Mouse (Mus musculus): Measurements from ENCODE around the gene Trp53inp2. TPM values are rescaled to one million over a fixed set of nuclear protein-coding genes. Genes with fewer than 3 reads are reported as not detected.

Gene Trp53inp2
- total and polyA plus RNA-seq, 3 experiments: 2.7 to 7.0 TPM; not detected in 1

- peak; percentile 28; the same call in 1 of the 2 replicates for TF ChIP-seq MAFK (IDR thresholded peaks at IDR 0.05; ENCODE audit: borderline replicate concordance, low read depth, low read length)
- no peak for TF ChIP-seq GABPA (IDR thresholded peaks at IDR 0.05; ENCODE audit: low read depth, low read length)
- no peak for TF ChIP-seq BHLHE40 (IDR thresholded peaks at IDR 0.05; ENCODE audit: borderline replicate concordance, low read depth, low read length)
Measured at GRCm38 (mm10) chr2:155357686-155358399, 23.0 kb upstream of the Trp53inp2 start (continued).

- Histone ChIP-seq H3K4me3 (ENCODE audit: control insufficient read depth in 1 of 2, insufficient read depth in 1 of 2, low read depth in 2 of 2, low read length in 2 of 2) (no peak overlapping the region), H3K27ac (ENCODE audit: control insufficient read depth, low read depth, low read length) (no peak overlapping the region), H3K9me3 (replicated peaks; ENCODE audit: insufficient read depth, low read length) (no peaks in the 10 kb centered on the region), H3K27me3 (ENCODE audit: control insufficient read depth in 1 of 2, insufficient read depth in 2 of 2, low read length in 2 of 2) (no peaks in the 10 kb centered on the region), H3K4me1 (ENCODE audit: control insufficient read depth in 1 of 2, insufficient read depth in 2 of 2, low read length in 2 of 2) (peaks cover 2 to 14% of the 10 kb centered on the region in 2 experiments; a peak in 3 of 4 replicates), H3K9ac (ENCODE audit: control insufficient read depth, low read depth, low read length, poor library complexity, severe bottlenecking) (no peak overlapping the region), H3K79me2 (ENCODE audit: control insufficient read depth, insufficient read depth, low read length, poor library complexity) (no peaks in the 10 kb centered on the region), H3K36me3 (ENCODE audit: control insufficient read depth in 1 of 2, insufficient read depth in 2 of 2, low read length in 2 of 2) (peaks cover 0 to 6% of the 10 kb centered on the region in 2 experiments; a peak in 2 of 4 replicates)
- TF ChIP-seq JUND (IDR thresholded peaks at IDR 0.05; ENCODE audit: low read depth, low read length) (no peak), ETS1 (IDR thresholded peaks at IDR 0.05; ENCODE audit: low read depth, low read length) (no peak), USF2 (IDR thresholded peaks at IDR 0.05; ENCODE audit: borderline replicate concordance in 1 of 2, insufficient read depth in 1 of 2, low read depth in 1 of 2, low read length in 2 of 2) (no peak), BHLHE40 (IDR thresholded peaks at IDR 0.05; ENCODE audit: borderline replicate concordance, low read depth, low read length) (no peak), CHD2 (IDR thresholded peaks at IDR 0.05; ENCODE audit: low read length) (no peak), MAX (IDR thresholded peaks at IDR 0.05; ENCODE audit: low read length) (no peak), USF1 (IDR thresholded peaks at IDR 0.05; ENCODE audit: low read depth, low read length) (no peak), ZC3H11A (IDR thresholded peaks at IDR 0.05; ENCODE audit: low read depth, low read length) (no peak), POLR2AphosphoS5 (IDR thresholded peaks at IDR 0.05; ENCODE audit: borderline replicate concordance, low read depth, low read length) (no peak), SIN3A (IDR thresholded peaks at IDR 0.05; ENCODE audit: low read length) (no peak), MXI1 (IDR thresholded peaks at IDR 0.05; ENCODE audit: low read depth, low read length) (no peak), MEF2A (IDR thresholded peaks at IDR 0.05; ENCODE audit: extremely low read depth, insufficient replicate concordance, low read depth, low read length, poor library complexity, severe bottlenecking) (no peak)
- no peak for DNase-seq (ENCODE audit: low read depth, low spot score)
Measured at GRCm38 (mm10) chr2:155367635-155368284, 13.1 kb upstream of the Trp53inp2 start.

Data from MEL (cell line).